Mouse (Mus musculus) G1E (cell line): ENCODE results near the gene Ahnak.

Source experiments
- CTCF ChIP-seq: IDR thresholded peaks from 2 replicates; pipeline ENCODE4 v1.5.1; 2012; ENCODE audit warnings: low read depth, low read length, inconsistent platforms, mixed read lengths
- POLR2AphosphoS5 ChIP-seq: IDR thresholded peaks from 2 replicates; pipeline ENCODE4 v1.6.1; 2012; ENCODE audit warnings: low read depth, low read length, inconsistent platforms; ENCODE audit not compliant: insufficient replicate concordance

DNA sequence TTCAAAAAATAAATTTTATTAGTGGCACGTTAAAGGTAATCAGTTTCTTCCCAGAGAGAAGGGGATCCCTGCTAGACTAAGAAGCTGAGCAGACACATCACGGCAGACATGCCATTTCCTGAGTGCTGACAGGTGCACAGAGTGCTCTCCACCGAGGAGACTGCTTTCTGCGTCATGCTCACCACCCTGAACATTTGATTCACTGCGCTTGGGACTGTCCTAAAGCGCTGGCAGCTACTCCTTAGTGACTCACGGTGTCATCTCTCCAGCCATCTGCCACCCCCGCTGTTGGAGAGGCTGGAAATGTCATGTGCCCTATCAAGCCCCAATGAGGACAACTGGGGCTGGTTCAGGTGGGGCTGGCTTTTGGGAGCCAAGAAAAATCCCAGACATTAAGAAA lies 123.0 kb downstream of the Ahnak start:
- no peak for TF ChIP-seq CTCF
- no peak for TF ChIP-seq POLR2AphosphoS5
